Mouse (Mus musculus): ENCODE results near the gene Msh5.

Gene Msh5

DNA sequence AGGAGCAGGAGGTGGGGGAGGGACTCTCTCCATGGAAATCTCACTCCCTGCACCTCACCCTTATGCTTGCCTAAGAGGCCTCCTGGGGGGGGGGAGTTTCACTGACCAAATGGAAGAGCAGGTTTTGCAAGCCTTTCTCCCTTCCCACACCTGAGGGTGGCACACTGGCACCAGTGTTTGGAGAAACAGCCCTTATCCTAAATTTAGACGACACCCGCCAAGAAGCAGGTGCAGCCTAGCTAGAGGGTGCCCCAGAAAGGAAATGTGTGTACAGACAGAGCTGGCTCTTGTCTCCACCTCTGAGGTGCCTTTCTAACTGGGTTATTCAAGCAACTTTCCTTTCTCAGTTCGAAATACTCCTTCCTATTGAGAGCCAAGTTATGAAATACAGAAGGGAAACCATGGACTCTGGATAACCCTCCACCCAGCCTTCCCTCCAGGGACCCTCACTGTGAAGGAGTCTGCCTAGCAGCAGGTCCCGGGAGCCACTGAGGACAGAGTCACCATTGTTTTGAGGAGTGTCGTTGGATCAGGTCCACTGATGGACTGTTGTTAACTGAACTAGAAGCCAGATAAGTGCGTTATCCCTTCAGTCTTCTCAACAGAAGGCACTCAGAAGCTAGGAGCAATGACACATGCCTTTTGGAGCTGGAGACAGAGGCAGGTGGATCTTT lies 24.1 kb upstream of the Msh5 start:
- no peak for DNase-seq (ENCODE audit: low spot score)

DNA sequence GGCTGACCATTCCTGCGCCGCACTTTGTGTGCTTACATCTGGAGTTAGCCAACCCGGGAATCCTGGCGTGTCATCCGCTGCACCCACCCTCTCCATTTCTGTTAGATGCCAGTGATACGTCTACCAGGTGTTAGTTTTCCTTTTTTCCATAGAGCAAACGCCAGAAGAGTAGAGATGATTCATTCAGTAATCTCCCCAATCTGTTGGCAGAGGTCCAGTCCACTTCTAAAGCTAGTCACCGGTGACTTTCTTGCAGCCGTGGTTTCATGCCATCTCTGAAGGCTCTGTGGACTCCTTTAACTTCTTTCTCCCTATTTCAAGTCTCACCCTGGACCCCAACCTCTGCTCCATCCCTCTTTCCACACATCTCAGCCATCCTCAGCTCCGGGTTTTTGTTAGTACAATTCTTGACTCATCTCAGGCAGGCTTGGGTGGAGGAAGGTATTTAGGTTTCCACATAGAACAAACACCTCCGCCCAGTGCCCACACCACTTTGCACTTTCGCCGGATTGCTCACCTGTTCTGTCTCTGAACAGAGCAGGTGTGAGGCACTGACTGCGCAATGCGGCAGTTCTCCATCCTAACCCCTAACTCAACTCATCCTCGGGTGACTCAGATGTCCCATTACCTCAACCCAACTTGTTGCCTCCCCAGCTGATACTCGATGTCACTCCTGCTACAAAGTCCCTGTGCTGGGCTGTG lies 21.8 kb upstream of the Msh5 start:
- no peak for DNase-seq (ENCODE audit: low spot score)

- DNase-seq (ENCODE audit: low spot score) = no peak
These were observed 19.5 kb upstream of the Msh5 start, which contains the start of gene Mpig6b for GRCm38 (mm10) chr17:35066084-35066483. Gene Mpig6b (minus strand): TSS chr17:35066184.

- peak; percentile 81 for DNase-seq (ENCODE audit: low spot score)
These were observed 18.7 kb upstream of the Msh5 start, which contains the start of gene Ly6g6c for GRCm38 (mm10) chr17:35064951-35065947. Gene Ly6g6c (plus strand): TSS chr17:35065388.

- DNase-seq (ENCODE audit: low spot score) = no peak
These were observed 17.9 kb upstream of the Msh5 start for GRCm38 (mm10) chr17:35064378-35064877.

GRCm38 (mm10) chr17:35063466-35063865 lies 16.9 kb upstream of the Msh5 start:
- DNase-seq (ENCODE audit: low spot score) = no peak

DNA sequence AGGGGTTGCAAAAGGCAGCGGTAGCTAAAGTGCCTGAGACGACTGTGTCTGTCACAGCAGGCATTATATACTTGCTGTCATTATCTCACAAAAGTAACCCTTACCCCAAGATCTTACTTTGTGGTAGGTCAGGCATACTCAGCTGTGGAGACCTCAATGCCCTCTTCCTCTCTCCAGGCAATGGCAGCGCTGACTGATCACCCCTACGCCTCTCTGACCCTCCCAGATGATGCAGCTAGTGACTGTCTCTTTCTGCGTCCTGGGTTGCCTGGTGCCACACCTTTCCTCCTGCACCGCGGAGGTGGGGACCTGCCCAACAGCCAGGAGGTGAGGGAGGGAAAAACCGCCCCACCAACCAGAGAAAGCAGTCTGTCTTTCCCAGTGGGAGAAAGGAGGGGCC lies 14.8 kb upstream of the Msh5 start:
- no peak for DNase-seq (ENCODE audit: low spot score)

DNA sequence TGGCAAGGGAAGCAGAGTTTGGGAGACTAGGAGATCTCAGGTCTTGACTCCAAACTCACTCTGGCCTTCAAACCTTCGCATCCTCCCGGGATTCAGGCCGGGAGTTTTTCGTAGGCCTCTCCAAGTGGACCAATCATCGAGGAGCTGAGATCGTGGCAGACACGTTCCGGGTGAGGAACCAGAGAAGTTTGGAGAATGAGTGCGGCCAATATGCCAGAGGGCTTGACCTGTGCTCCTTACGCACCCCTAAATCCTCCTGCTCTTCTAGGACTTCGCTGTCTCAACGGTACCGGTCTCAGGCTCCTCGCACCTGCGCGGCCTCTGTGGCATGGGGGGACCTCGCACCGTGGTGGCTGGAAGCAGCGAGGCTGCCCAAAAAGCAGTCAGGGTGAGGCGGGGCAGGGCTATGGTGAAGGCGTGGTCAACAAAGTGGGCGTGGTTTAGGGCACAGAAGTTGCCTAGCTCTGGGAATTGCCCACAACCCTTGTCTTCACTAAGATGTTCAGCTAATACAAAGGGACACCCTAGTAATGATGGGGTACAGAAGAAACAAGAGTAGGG lies 14.3 kb upstream of the Msh5 start:
- DNase-seq (ENCODE audit: low spot score) = peak; percentile 51

DNA sequence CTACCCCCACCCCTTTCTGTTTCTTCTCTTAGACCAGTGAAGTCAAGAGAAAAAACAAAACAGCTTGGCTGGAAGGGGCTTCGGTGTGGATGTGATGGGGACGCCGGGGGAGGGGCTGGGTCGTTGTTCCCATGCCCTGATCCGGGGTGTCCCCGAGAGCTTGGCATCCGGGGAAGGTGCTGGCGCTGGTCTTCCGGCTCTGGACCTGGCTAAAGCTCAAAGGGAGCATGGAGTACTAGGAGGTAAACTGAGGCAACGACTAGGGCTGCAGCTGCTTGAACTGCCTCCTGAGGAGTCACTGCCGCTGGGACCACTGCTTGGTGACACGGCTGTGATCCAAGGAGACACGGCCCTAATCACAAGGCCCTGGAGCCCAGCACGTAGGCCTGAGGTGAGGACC lies 13.5 kb upstream of the Msh5 start:
- no peak for DNase-seq (ENCODE audit: low spot score)

- DNase-seq (ENCODE audit: low spot score) = peak; percentile 98
These were observed 12.7 kb upstream of the Msh5 start, which contains the start of gene Ddah2 for GRCm38 (mm10) chr17:35058911-35059892. Gene Ddah2 (plus strand): TSS chr17:35059035.

GRCm38 (mm10) chr17:35058316-35058715 lies 11.8 kb upstream of the Msh5 start:
- DNase-seq (ENCODE audit: low spot score) = no peak

- no peak for DNase-seq (ENCODE audit: low spot score)
These were observed 10.5 kb upstream of the Msh5 start for GRCm38 (mm10) chr17:35057090-35057489.

DNA sequence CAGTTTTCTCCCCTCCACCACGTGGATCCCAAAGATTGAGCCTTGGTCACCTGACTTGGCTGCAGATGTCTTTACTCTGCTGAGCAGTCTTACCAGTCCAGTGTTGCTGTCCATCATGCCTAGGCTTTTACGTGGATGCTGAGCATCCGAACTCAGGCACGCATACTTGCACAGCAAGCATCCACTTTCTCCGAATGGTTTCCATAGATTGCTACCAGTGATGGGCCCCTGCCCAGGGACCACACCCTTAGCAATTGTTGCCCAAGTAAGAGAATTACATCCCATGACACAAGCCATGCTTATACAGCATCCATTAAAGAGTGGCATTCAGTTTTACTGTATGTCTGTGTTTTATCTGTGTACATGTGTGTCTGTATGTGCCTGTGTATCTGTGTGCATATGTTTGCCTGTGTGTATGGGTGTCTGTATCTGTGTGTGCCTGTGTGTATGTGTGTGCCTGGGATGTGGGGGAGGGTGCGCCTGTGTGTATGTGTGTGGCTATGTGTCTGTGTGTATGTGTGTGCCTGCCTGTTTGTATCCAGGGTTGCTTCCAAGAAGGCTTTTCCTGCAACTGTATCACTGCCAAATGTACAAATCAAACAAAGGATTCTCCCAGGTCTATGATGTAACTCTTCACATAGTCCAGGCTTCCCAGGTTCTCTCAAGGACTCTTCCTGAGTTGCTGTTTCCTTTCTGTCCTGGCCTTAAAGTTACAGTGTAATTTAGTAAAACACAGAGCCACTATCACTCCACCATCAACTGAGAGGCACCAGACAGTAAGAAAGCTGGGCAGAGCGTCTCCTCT lies 9.3 kb upstream of the Msh5 start:
- DNase-seq (ENCODE audit: low spot score) = no peak

- DNase-seq (ENCODE audit: low spot score) = no peak
These were observed 5.8 kb upstream of the Msh5 start for GRCm38 (mm10) chr17:35052271-35052798.

DNA sequence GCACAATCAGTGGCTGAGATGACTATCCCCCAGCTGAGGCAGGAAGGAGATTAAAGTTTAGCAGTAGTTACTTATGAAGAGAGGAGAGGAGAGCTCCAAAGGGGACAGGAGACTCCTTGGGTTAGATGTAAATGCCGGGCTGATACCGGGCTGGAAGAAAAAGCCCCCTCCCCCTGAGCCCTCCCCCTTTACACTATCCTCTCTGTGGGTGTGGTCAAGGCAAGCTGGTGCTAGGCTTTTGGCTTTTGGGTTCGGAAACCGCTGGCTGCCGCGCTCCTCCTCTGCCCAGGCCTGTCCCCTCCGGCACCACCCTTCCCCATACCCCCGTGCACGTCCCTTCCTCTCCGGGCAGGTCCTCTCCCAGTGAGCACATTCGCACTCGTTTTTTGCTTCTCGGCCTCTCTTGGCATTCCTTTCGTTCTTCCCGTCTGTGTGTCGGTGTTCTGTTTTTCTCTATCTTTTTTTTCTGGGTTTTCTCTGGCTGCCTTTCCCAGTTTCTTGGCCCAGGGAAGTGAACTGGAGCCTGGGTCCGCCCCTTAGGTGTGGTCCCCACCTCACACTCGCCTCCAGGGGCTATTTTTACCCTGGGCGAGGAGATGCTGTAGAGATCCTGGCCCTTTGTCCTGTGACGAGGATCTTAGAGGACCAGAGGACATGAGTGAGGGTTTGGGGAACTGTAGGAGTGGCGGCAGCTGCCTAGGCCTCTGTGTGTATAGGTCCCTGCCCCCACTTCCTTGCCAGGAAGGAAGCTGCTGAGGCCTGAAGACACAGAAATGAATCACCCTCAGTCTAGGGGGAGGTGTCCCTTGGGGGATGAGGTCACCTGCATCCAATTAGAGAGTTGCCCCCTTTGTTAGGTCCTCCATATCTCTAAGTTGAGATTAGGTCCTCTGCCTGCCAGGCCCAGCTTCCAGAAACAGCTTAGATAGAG lies 4.9 kb upstream of the Msh5 start:
- DNase-seq (ENCODE audit: low spot score) = peak; percentile 88

DNA sequence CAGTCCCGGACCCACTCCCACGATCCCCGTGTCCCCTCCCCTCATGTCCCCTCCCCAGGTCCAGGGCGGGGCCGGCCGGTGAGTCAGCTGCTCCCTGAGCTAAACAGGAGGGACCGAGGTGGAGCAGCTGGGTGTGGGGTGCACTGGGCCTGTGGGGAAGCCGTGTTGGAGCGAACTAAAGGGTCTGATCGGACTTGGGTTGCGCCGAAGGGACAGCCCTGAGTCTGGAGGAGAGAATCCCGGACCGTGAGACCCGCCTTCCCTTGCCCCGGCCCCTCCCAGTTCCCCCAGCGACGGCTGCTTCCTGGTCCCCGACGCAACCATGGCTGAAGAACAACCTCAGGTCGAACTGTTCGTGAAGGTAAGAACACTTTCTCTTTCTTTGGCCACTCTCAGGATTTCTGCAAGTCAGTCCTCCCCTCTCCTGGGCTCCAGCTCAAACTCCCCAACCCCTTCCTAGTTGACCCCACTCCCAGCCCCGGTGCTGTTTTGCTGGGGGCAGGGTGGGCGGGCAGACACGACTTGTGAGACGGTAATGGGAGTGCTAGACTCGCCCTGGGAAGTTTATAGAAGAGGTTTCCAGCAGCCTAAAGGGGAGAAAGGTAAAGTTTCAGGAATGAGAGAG lies 3.7 kb upstream of the Msh5 start:
- peak; percentile 79 for DNase-seq (ENCODE audit: low spot score)

GRCm38 (mm10) chr17:35049561-35050016 lies 3.0 kb upstream of the Msh5 start, which contains the start of gene Clic1:
Gene Clic1 (plus strand): TSS chr17:35049966.
- peak; percentile 92 for DNase-seq (ENCODE audit: low spot score)
